Mouse (Mus musculus) right cerebral cortex, postnatal 36 days (tissue): ENCODE data around the gene Tsnaxip1.
A peak's percentile ranks its signal among the peaks of the same experiment; 100 is the strongest.

Experiments
- DNase-seq, 2 experiments: peaks; one replicate each; pipeline ENCODE4 v3.0.0; 2022; ENCODE audit warnings: low spot score in 2 of 2, mixed read lengths in 1 of 2

The Tsnaxip1 gene

GRCm38 (mm10) chr8:105860143-105860981, 32.8 kb downstream of the Tsnaxip1 start, which contains the start of gene Nutf2:
TSS of gene Nutf2 (plus strand) at chr8:105860580.
- peak; percentile 93 to 95 for DNase-seq

- no peak for DNase-seq
Observed at GRCm38 (mm10) chr8:105861951-105862350, 34.4 kb downstream of the Tsnaxip1 start.

- no peak for DNase-seq
Observed at GRCm38 (mm10) chr8:105866364-105867029, 39.0 kb downstream of the Tsnaxip1 start.

- DNase-seq: no peak
Observed at GRCm38 (mm10) chr8:105874301-105874700, 46.8 kb downstream of the Tsnaxip1 start.

GRCm38 (mm10) chr8:105880754-105881520, 53.4 kb downstream of the Tsnaxip1 start, which contains the start of gene Edc4:
TSS of gene Edc4 (plus strand) at chr8:105880881.
- peak; percentile 58 to 67 for DNase-seq

- no peak for DNase-seq
Observed at GRCm38 (mm10) chr8:105889756-105890465, 62.4 kb downstream of the Tsnaxip1 start.

- peak; percentile 38 to 39 for DNase-seq
Observed at GRCm38 (mm10) chr8:105890870-105891269, 63.3 kb downstream of the Tsnaxip1 start.

GRCm38 (mm10) chr8:105892432-105892831, 64.9 kb downstream of the Tsnaxip1 start:
- no peak for DNase-seq

- DNase-seq: peak; percentile 77 to 81
Observed at GRCm38 (mm10) chr8:105893339-105893738, 65.8 kb downstream of the Tsnaxip1 start, which contains the start of gene Nrn1l. TSS of gene Nrn1l (plus strand) at chr8:105893567.
